Mouse (Mus musculus): ENCODE data around the gene Tpte. TPM values are rescaled to one million over a fixed set of nuclear protein-coding genes. Genes with fewer than 3 reads are reported as not detected.

Gene Tpte
- total and polyA plus RNA-seq, 2 experiments from 2014 or later: not detected

GRCm38 (mm10) chr8:22259531-22259930, 23.7 kb upstream of the Tpte start:
- H3K4me2 ChIP-seq (ENCODE audit: low read depth, low read length, poor library complexity, severe bottlenecking): no peak overlapping the region
- H3K36me3 ChIP-seq (ENCODE audit: insufficient read depth, low read length): no peaks in the 10 kb centered on the region
- no peaks in the 10 kb centered on the region for H3K27me3 ChIP-seq (ENCODE audit: insufficient read depth, low read length)
- no peak overlapping the region for H3K9ac ChIP-seq (replicated peaks; ENCODE audit: low read length, poor library complexity, severe bottlenecking)
- H3K4me1 ChIP-seq (ENCODE audit: insufficient read depth, low read length): no peaks in the 10 kb centered on the region
- no peaks in the 10 kb centered on the region for H3K9me3 ChIP-seq (ENCODE audit: low read length)
- TF ChIP-seq CTCF (IDR thresholded peaks at IDR 0.05): no peak
- WGBS: 67% methylated on average over 12 of the region's 12 CpGs
- DNase-seq (ENCODE audit: low spot score): no peak
- no peak overlapping the region for H3K4me3 ChIP-seq (ENCODE audit: low read depth, low read length)
- no peak overlapping the region for H3K27ac ChIP-seq (ENCODE audit: low read depth, low read length)
- no peak for ATAC-seq (ENCODE audit: low FRiP score)

- ATAC-seq (ENCODE audit: low FRiP score): no peak
- WGBS: 51% methylated on average over 9 of the region's 9 CpGs
- no peak for TF ChIP-seq CTCF (IDR thresholded peaks at IDR 0.05)
These were observed 23.0 kb upstream of the Tpte start for GRCm38 (mm10) chr8:22260091-22260722.

GRCm38 (mm10) chr8:22262267-22262666, 21.0 kb upstream of the Tpte start:
- no peak overlapping the region for H3K27ac ChIP-seq (ENCODE audit: low read depth, low read length)
- no peaks in the 10 kb centered on the region for H3K4me1 ChIP-seq (ENCODE audit: insufficient read depth, low read length)
- 94% methylated on average over 3 of the region's 3 CpGs for WGBS
- H3K9me3 ChIP-seq (ENCODE audit: low read length): no peaks in the 10 kb centered on the region
- H3K4me2 ChIP-seq (ENCODE audit: low read depth, low read length, poor library complexity, severe bottlenecking): no peak overlapping the region
- ATAC-seq (ENCODE audit: low FRiP score) (no peak), DNase-seq (ENCODE audit: low spot score) (no peak)
- H3K27me3 ChIP-seq (ENCODE audit: insufficient read depth, low read length): no peaks in the 10 kb centered on the region
- no peak overlapping the region for H3K9ac ChIP-seq (replicated peaks; ENCODE audit: low read length, poor library complexity, severe bottlenecking)
- H3K36me3 ChIP-seq (ENCODE audit: insufficient read depth, low read length): no peaks in the 10 kb centered on the region
- no peak overlapping the region for H3K4me3 ChIP-seq (ENCODE audit: low read depth, low read length)
- TF ChIP-seq CTCF (IDR thresholded peaks at IDR 0.05): no peak

More at GRCm38 (mm10) chr8:22260091-22260722, 23.0 kb upstream of the Tpte start:
- DNase-seq (ENCODE audit: low spot score): no peak
- Histone ChIP-seq H3K4me1 (ENCODE audit: insufficient read depth, low read length) (no peaks in the 10 kb centered on the region), H3K4me2 (ENCODE audit: low read depth, low read length, poor library complexity, severe bottlenecking) (no peak overlapping the region), H3K27me3 (ENCODE audit: insufficient read depth, low read length) (no peaks in the 10 kb centered on the region), H3K4me3 (ENCODE audit: low read depth, low read length) (no peak overlapping the region), H3K9ac (replicated peaks; ENCODE audit: low read length, poor library complexity, severe bottlenecking) (no peak overlapping the region), H3K36me3 (ENCODE audit: insufficient read depth, low read length) (no peaks in the 10 kb centered on the region), H3K27ac (ENCODE audit: low read depth, low read length) (no peak overlapping the region), H3K9me3 (ENCODE audit: low read length) (no peaks in the 10 kb centered on the region)

- no peak for TF ChIP-seq CTCF (IDR thresholded peaks at IDR 0.05)
- no peaks in the 10 kb centered on the region for H3K36me3 ChIP-seq (ENCODE audit: insufficient read depth, low read length)
These were observed 18.9 kb upstream of the Tpte start for GRCm38 (mm10) chr8:22264292-22264691.

GRCm38 (mm10) chr8:22264787-22265186, 18.5 kb upstream of the Tpte start:
- ATAC-seq (ENCODE audit: low FRiP score) (no peak), DNase-seq (ENCODE audit: low spot score) (peak; percentile 5)
- Histone ChIP-seq H3K27ac (ENCODE audit: low read depth, low read length) (no peak overlapping the region), H3K9ac (replicated peaks; ENCODE audit: low read length, poor library complexity, severe bottlenecking) (no peak overlapping the region), H3K4me1 (ENCODE audit: insufficient read depth, low read length) (no peaks in the 10 kb centered on the region), H3K27me3 (ENCODE audit: insufficient read depth, low read length) (no peaks in the 10 kb centered on the region), H3K4me2 (ENCODE audit: low read depth, low read length, poor library complexity, severe bottlenecking) (no peak overlapping the region), H3K36me3 (ENCODE audit: insufficient read depth, low read length) (no peaks in the 10 kb centered on the region), H3K4me3 (ENCODE audit: low read depth, low read length) (no peak overlapping the region), H3K9me3 (ENCODE audit: low read length) (no peaks in the 10 kb centered on the region)
- TF ChIP-seq CTCF (IDR thresholded peaks at IDR 0.05): no peak
- 76% methylated on average over 6 of the region's 6 CpGs for WGBS

More at GRCm38 (mm10) chr8:22264292-22264691, 18.9 kb upstream of the Tpte start:
- Histone ChIP-seq H3K9me3 (ENCODE audit: low read length) (no peaks in the 10 kb centered on the region), H3K9ac (replicated peaks; ENCODE audit: low read length, poor library complexity, severe bottlenecking) (no peak overlapping the region), H3K4me1 (ENCODE audit: insufficient read depth, low read length) (no peaks in the 10 kb centered on the region), H3K4me2 (ENCODE audit: low read depth, low read length, poor library complexity, severe bottlenecking) (no peak overlapping the region), H3K4me3 (ENCODE audit: low read depth, low read length) (no peak overlapping the region), H3K27ac (ENCODE audit: low read depth, low read length) (no peak overlapping the region), H3K27me3 (ENCODE audit: insufficient read depth, low read length) (no peaks in the 10 kb centered on the region)
- ATAC-seq (ENCODE audit: low FRiP score): no peak
- DNase-seq (ENCODE audit: low spot score): no peak
- 68% methylated on average over 6 of the region's 6 CpGs for WGBS

GRCm38 (mm10) chr8:22265194-22265593, 18.0 kb upstream of the Tpte start:
- DNase-seq (ENCODE audit: low spot score) (no peak), ATAC-seq (ENCODE audit: low FRiP score) (no peak)
- Histone ChIP-seq H3K36me3 (ENCODE audit: insufficient read depth, low read length) (no peaks in the 10 kb centered on the region), H3K4me3 (ENCODE audit: low read depth, low read length) (no peak overlapping the region), H3K27ac (ENCODE audit: low read depth, low read length) (no peak overlapping the region), H3K4me2 (ENCODE audit: low read depth, low read length, poor library complexity, severe bottlenecking) (no peak overlapping the region), H3K9me3 (ENCODE audit: low read length) (no peaks in the 10 kb centered on the region), H3K9ac (replicated peaks; ENCODE audit: low read length, poor library complexity, severe bottlenecking) (no peak overlapping the region), H3K27me3 (ENCODE audit: insufficient read depth, low read length) (no peaks in the 10 kb centered on the region), H3K4me1 (ENCODE audit: insufficient read depth, low read length) (no peaks in the 10 kb centered on the region)
- no peak for TF ChIP-seq CTCF (IDR thresholded peaks at IDR 0.05)
- 83% methylated on average over 1 of the region's 1 CpGs for WGBS

Data from midbrain, postnatal 0 days (tissue).